Mouse (Mus musculus): ENCODE data around the gene Ngfr. TPM values are rescaled to one million over a fixed set of nuclear protein-coding genes. Genes with fewer than 3 reads are reported as not detected.

The Ngfr gene
- polyA plus RNA-seq, 1 experiment: 0.01 TPM

DNA sequence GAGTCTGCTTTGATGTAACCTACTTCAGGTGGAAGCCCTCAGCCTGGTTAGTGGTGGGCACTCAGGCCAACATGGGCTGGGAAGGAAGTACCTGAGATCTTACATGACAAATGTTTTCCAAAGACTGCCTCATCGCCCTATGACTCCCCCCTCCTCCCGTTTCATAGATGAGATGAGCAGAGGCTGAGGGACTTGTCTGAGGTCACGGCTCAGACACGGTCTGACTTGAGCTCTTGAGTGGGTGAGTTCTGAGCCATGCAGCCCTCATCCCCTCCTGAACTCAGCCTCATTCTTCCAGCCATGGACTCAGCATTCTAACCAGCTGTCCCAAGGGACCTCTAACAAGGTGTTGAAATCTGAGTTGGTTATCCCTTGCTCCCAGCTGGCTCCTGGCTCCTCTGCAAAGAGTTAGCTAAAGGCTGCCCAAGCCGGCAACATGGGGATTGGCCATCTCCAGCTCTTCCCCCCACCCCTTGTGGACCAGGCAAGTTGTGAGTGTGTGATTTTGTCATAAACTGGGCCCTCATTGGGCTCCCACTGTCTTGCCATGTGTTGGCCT, 32.4 kb upstream of the Ngfr start:
- H3K4me2 ChIP-seq (ENCODE audit: low read depth): no peak overlapping the region
- H3K79me2 ChIP-seq (ENCODE audit: control insufficient read depth, insufficient read depth): no peaks in the 10 kb centered on the region
- TF ChIP-seq E2F4 (IDR thresholded peaks at IDR 0.05; ENCODE audit: insufficient read depth) (no peak), USF1 (IDR thresholded peaks at IDR 0.05; ENCODE audit: low read depth) (no peak), TCF12 (IDR thresholded peaks at IDR 0.05; ENCODE audit: insufficient read depth, poor library complexity, severe bottlenecking) (no peak), MAX (IDR thresholded peaks at IDR 0.05; ENCODE audit: low read depth) (no peak), SRF (IDR thresholded peaks at IDR 0.05; ENCODE audit: control insufficient read depth, insufficient read length, low read depth) (no peak), MYOG (IDR thresholded peaks at IDR 0.05; ENCODE audit: control insufficient read depth in 1 of 3, insufficient read depth in 1 of 3, insufficient read length in 2 of 3, low read depth in 2 of 3) (no peak), MYOD1 (IDR thresholded peaks at IDR 0.05; ENCODE audit: control insufficient read depth in 1 of 3, insufficient read length in 2 of 3, low read depth in 2 of 3) (no peak), TCF3 (IDR thresholded peaks at IDR 0.05; ENCODE audit: insufficient read length, low read depth) (no peak), POLR2A (IDR thresholded peaks at IDR 0.05; ENCODE audit: insufficient read length, low read depth) (no peak), POLR2AphosphoS2 (IDR thresholded peaks at IDR 0.05; ENCODE audit: insufficient read length, low read depth) (no peak), REST (IDR thresholded peaks at IDR 0.05; ENCODE audit: insufficient read depth, insufficient read length) (no peak), CEBPB (IDR thresholded peaks at IDR 0.05; ENCODE audit: insufficient read depth, poor library complexity, severe bottlenecking) (no peak)
- no peaks in the 10 kb centered on the region for H3K36me3 ChIP-seq (ENCODE audit: control insufficient read depth, insufficient read depth)
- no peak overlapping the region for H3ac ChIP-seq (ENCODE audit: control insufficient read depth, insufficient read length)
- H3K27me3 ChIP-seq (ENCODE audit: control insufficient read depth, insufficient read depth, insufficient read length): peaks cover 58% of the 10 kb centered on the region
- no peak overlapping the region for H3K4me3 ChIP-seq

DNA sequence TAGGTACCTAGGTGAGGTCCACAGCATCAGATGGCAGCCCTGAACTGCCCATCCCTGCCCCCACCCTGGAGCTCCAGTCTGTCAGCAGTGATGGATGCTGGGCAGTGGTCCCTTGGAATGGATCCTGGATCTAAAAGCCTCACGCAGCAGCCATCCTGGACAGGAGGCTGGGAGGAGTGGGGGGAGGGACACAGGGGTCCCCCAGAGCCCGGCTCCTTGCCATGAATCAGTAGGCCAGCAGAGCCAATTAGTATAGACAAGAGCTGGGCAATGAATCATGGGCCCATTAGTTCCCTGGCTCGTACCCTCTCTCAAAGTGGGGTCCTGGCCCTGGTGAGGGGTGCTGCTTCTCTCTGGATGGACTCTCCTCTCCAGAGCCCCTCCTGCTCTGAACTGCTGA, 31.5 kb upstream of the Ngfr start:
- H3K79me2 ChIP-seq (ENCODE audit: control insufficient read depth, insufficient read depth): no peaks in the 10 kb centered on the region
- H3K27me3 ChIP-seq (ENCODE audit: control insufficient read depth, insufficient read depth, insufficient read length): peaks cover 58% of the 10 kb centered on the region
- TF ChIP-seq POLR2A (IDR thresholded peaks at IDR 0.05; ENCODE audit: insufficient read length, low read depth): no peak
- TF ChIP-seq E2F4 (IDR thresholded peaks at IDR 0.05; ENCODE audit: insufficient read depth): no peak
- no peak for TF ChIP-seq SRF (IDR thresholded peaks at IDR 0.05; ENCODE audit: control insufficient read depth, insufficient read length, low read depth)
- TF ChIP-seq CEBPB (IDR thresholded peaks at IDR 0.05; ENCODE audit: insufficient read depth, poor library complexity, severe bottlenecking): no peak
- TF ChIP-seq USF1 (IDR thresholded peaks at IDR 0.05; ENCODE audit: low read depth): no peak
- no peak for TF ChIP-seq REST (IDR thresholded peaks at IDR 0.05; ENCODE audit: insufficient read depth, insufficient read length)
- no peak for TF ChIP-seq MYOD1 (IDR thresholded peaks at IDR 0.05; ENCODE audit: control insufficient read depth in 1 of 3, insufficient read length in 2 of 3, low read depth in 2 of 3)
- TF ChIP-seq TCF3 (IDR thresholded peaks at IDR 0.05; ENCODE audit: insufficient read length, low read depth): no peak
- no peak for TF ChIP-seq POLR2AphosphoS2 (IDR thresholded peaks at IDR 0.05; ENCODE audit: insufficient read length, low read depth)
- no peak for TF ChIP-seq TCF12 (IDR thresholded peaks at IDR 0.05; ENCODE audit: insufficient read depth, poor library complexity, severe bottlenecking)
- no peak for TF ChIP-seq MYOG (IDR thresholded peaks at IDR 0.05; ENCODE audit: control insufficient read depth in 1 of 3, insufficient read depth in 1 of 3, insufficient read length in 2 of 3, low read depth in 2 of 3)
- TF ChIP-seq MAX (IDR thresholded peaks at IDR 0.05; ENCODE audit: low read depth): no peak
- no peak overlapping the region for H3K4me2 ChIP-seq (ENCODE audit: low read depth)
- H3K36me3 ChIP-seq (ENCODE audit: control insufficient read depth, insufficient read depth): no peaks in the 10 kb centered on the region
- H3ac ChIP-seq (ENCODE audit: control insufficient read depth, insufficient read length): no peak overlapping the region
- no peak overlapping the region for H3K4me3 ChIP-seq

DNA sequence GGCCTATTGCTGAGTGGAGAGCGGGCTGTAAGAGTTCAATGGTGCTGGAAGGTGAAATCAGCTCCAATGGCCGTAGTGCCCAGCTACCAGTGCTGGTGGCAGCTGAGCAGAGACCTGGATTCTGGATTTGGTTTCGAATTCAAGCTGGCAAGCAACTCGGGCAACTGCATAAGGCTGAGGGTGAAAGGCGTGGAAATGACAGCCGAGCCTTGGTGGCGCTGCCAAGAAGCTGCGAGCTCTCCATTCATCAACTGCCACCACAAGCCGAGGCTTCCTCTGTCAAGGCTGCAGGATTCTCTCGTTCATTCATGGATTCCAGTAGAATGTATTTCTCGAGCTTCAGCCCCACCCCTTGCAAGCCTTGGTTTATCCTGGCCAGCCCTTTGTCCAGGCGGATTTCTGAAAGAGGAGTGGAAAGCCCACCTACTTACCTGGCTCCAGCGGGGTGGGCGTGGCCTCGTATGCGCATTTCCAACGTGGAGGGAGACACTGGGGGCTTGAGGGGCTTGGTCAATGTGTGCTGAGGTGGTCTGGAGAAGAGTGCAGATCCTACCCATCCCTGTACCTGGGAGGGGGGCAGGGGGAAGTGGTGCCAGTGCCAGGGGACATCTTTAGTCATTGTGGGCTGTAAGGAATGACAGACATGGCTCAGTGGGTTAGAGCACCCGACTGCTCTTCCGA, 30.4 kb upstream of the Ngfr start:
- Histone ChIP-seq H3K27me3 (ENCODE audit: control insufficient read depth, insufficient read depth, insufficient read length) (peaks cover 58% of the 10 kb centered on the region), H3K4me3 (no peak overlapping the region), H3ac (ENCODE audit: control insufficient read depth, insufficient read length) (no peak overlapping the region), H3K4me2 (ENCODE audit: low read depth) (peak overlapping the region; percentile 67), H3K79me2 (ENCODE audit: control insufficient read depth, insufficient read depth) (no peaks in the 10 kb centered on the region), H3K36me3 (ENCODE audit: control insufficient read depth, insufficient read depth) (no peaks in the 10 kb centered on the region)
- TF ChIP-seq TCF12 (IDR thresholded peaks at IDR 0.05; ENCODE audit: insufficient read depth, poor library complexity, severe bottlenecking): no peak
- TF ChIP-seq CEBPB (IDR thresholded peaks at IDR 0.05; ENCODE audit: insufficient read depth, poor library complexity, severe bottlenecking): no peak
- TF ChIP-seq MAX (IDR thresholded peaks at IDR 0.05; ENCODE audit: low read depth): no peak
- no peak for TF ChIP-seq MYOG (IDR thresholded peaks at IDR 0.05; ENCODE audit: control insufficient read depth in 1 of 3, insufficient read depth in 1 of 3, insufficient read length in 2 of 3, low read depth in 2 of 3)

- Histone ChIP-seq H3K27me3 (ENCODE audit: control insufficient read depth, insufficient read depth, insufficient read length) (peaks cover 63% of the 10 kb centered on the region), H3K4me2 (ENCODE audit: low read depth) (no peak overlapping the region), H3K4me3 (no peak overlapping the region)
Observed at GRCm38 (mm10) chr11:95614739-95615138, 27.2 kb upstream of the Ngfr start.

More at GRCm38 (mm10) chr11:95614739-95615138, 27.2 kb upstream of the Ngfr start:
- H3K36me3 ChIP-seq (ENCODE audit: control insufficient read depth, insufficient read depth): no peaks in the 10 kb centered on the region
- TF ChIP-seq POLR2A (IDR thresholded peaks at IDR 0.05; ENCODE audit: insufficient read length, low read depth) (no peak), POLR2AphosphoS2 (IDR thresholded peaks at IDR 0.05; ENCODE audit: insufficient read length, low read depth) (no peak), SRF (IDR thresholded peaks at IDR 0.05; ENCODE audit: control insufficient read depth, insufficient read length, low read depth) (no peak), CEBPB (IDR thresholded peaks at IDR 0.05; ENCODE audit: insufficient read depth, poor library complexity, severe bottlenecking) (no peak), MAX (IDR thresholded peaks at IDR 0.05; ENCODE audit: low read depth) (no peak), E2F4 (IDR thresholded peaks at IDR 0.05; ENCODE audit: insufficient read depth) (no peak), USF1 (IDR thresholded peaks at IDR 0.05; ENCODE audit: low read depth) (no peak), MYOD1 (IDR thresholded peaks at IDR 0.05; ENCODE audit: control insufficient read depth in 1 of 3, insufficient read length in 2 of 3, low read depth in 2 of 3) (no peak), MYOG (IDR thresholded peaks at IDR 0.05; ENCODE audit: control insufficient read depth in 1 of 3, insufficient read depth in 1 of 3, insufficient read length in 2 of 3, low read depth in 2 of 3) (no peak)
- H3ac ChIP-seq (ENCODE audit: control insufficient read depth, insufficient read length): no peak overlapping the region
- H3K79me2 ChIP-seq (ENCODE audit: control insufficient read depth, insufficient read depth): no peaks in the 10 kb centered on the region
